Mouse (Mus musculus) kidney, adult 8-10 months (tissue): ENCODE data around the gene Unc45b.
"Not testable (repeated sequence)": the region's sequence is repeated elsewhere in the genome, so short reads cannot be mapped to it uniquely, and the experiment has no call there.

ENCODE experiments used
- DNase-seq, 2 experiments: peaks; one replicate each; pipeline ENCODE4 v3.0.0; 2022

Gene Unc45b

GRCm38 (mm10) chr11:82950736-82951481, 40.6 kb downstream of the Unc45b start, which contains the start of gene Slfn5:
TSS of gene Slfn5 (plus strand) at chr11:82951349.
- peak; percentile 58 to 62 for DNase-seq

GRCm38 (mm10) chr11:82951865-82952611, 41.7 kb downstream of the Unc45b start:
- peak; percentile 64 to 69 for DNase-seq

- DNase-seq, result peak in 1 of 2 experiments; percentile 8
These were observed 42.5 kb downstream of the Unc45b start for GRCm38 (mm10) chr11:82952612-82953542.

- DNase-seq, result no peak
These were observed 44.3 kb downstream of the Unc45b start for GRCm38 (mm10) chr11:82954631-82955030.

- no peak for DNase-seq
These were observed 46.6 kb downstream of the Unc45b start for GRCm38 (mm10) chr11:82956925-82957324.

GRCm38 (mm10) chr11:82959613-82960012, 49.3 kb downstream of the Unc45b start:
- DNase-seq, result peak in 1 of 2 experiments; percentile 36

- DNase-seq, result no peak
These were observed 51.4 kb downstream of the Unc45b start for GRCm38 (mm10) chr11:82961743-82962142.

GRCm38 (mm10) chr11:82962215-82962614, 51.9 kb downstream of the Unc45b start:
- DNase-seq, result no peak

GRCm38 (mm10) chr11:82970712-82971589, 60.6 kb downstream of the Unc45b start:
- no peak for DNase-seq

- DNase-seq, result no peak
These were observed 61.2 kb downstream of the Unc45b start for GRCm38 (mm10) chr11:82971590-82971974.

- DNase-seq, result peak in 1 of 2 experiments; percentile 26
These were observed 63.6 kb downstream of the Unc45b start for GRCm38 (mm10) chr11:82973916-82974315.

- DNase-seq, result not testable (repeated sequence)
These were observed 72.1 kb downstream of the Unc45b start for GRCm38 (mm10) chr11:82982409-82982808.

GRCm38 (mm10) chr11:82983193-82983592, 72.8 kb downstream of the Unc45b start:
- no peak for DNase-seq

GRCm38 (mm10) chr11:82987621-82988020, 77.3 kb downstream of the Unc45b start:
- no peak for DNase-seq

- DNase-seq, result no peak
These were observed 79.0 kb downstream of the Unc45b start for GRCm38 (mm10) chr11:82989357-82989756.

- peak in 1 of 2 experiments; percentile 11 for DNase-seq
These were observed 80.4 kb downstream of the Unc45b start for GRCm38 (mm10) chr11:82990612-82991385.

GRCm38 (mm10) chr11:82991469-82992166, 81.3 kb downstream of the Unc45b start, which contains the start of gene Slfn9:
TSS of gene Slfn9 (minus strand) at chr11:82991830.
- peak; percentile 18 to 32 for DNase-seq
